Mouse (Mus musculus): ENCODE measurements around the gene Wdr90.

DNA sequence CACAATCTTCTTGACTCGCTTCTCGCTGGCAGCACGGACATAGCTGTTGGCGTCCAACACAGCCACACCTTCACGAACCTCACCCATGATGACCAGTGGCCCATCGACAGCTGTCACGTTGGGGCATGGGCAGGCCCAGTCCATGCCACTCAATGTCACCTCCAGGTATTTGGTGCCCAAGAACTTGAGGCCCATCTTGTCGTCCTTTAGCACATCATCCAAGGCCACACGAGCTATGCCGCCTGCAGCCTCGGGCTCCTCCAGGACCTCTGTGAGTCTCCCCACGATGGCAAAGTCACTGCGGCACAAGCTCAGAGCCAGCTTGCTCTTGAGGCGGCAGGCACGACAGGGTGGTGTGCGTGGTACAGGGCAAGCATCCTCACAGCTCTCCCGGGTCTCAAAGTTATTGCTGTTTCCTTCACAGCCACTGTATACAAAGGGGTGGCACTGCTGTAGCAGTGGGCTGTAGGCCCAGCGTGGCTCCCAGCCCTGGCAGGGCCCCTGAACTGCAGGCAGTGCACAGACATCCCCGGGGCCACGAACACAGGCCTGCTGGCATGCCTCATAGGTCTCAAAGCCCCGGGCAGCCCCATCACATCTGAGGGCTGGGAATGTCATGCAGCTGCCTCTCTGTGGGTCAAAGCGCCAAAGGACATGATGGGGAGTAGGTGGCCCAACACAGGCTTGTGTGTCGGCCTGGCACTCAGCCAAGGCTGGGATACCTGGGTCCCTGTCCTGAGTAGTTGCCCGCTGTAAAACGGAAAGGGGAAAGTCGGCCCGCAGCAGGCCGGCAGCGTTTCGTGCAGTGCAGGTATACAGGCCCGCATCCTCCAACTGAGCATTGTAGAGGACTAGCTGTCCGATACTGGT lies 16.7 kb upstream of the Wdr90 start:
- no peak for TF ChIP-seq POLR2A (IDR thresholded peaks at IDR 0.05; ENCODE audit: low read depth, low read length)
- TF ChIP-seq CTCF (IDR thresholded peaks at IDR 0.05; ENCODE audit: extremely low read depth, insufficient read depth, insufficient read length, insufficient replicate concordance): no peak
